Comparison of ENCODE assay signal across 9 mouse cellular contexts in genomic region chr11:120307132-120307413, GRCm38 (mm10). TPM values are rescaled to one million over a fixed set of nuclear protein-coding genes. Genes with fewer than 3 reads are reported as not detected.
DNase-seq lines count a peak whose midpoint lies in the region; ATAC-seq lines count a peak whose summit lies in the region.
"Had no signal": no experiment of that assay in that cellular context is flagged by ENCODE, and none has a peak within 500 bp of the region (broad histone marks: within the 10 kb centered on the region; RNA-seq: fewer than 3 reads in every experiment).

No protein-coding gene starts in this region.

- H3K4me1 ChIP-seq in kidney, embryonic 15.5 days, result peaks cover 77% of the 10 kb centered on the region
- H3K4me1 ChIP-seq in embryonic facial prominence, embryonic 12.5 days, result peaks cover 56% of the 10 kb centered on the region
- H3K4me1 ChIP-seq in limb, embryonic 13.5 days, result peaks cover 74% of the 10 kb centered on the region

- H3K27ac ChIP-seq in kidney, embryonic 15.5 days, result peak overlapping the region; percentile 76
- H3K27ac ChIP-seq in embryonic facial prominence, embryonic 12.5 days, result peak overlapping the region; percentile 1; the same call in 1 of the 2 replicates
- no peak overlapping the region for H3K27ac ChIP-seq in limb, embryonic 13.5 days
- H3K27ac ChIP-seq: hindbrain, embryonic 15.5 days had no signal

- H3K27me3 ChIP-seq in kidney, embryonic 15.5 days, result 0 out of 2 replicates have a peak, but pooled peaks cover 6% of the 10 kb centered on the region
- H3K27me3 ChIP-seq in embryonic facial prominence, embryonic 12.5 days, result no peaks in the 10 kb centered on the region
- peaks cover 9% of the 10 kb centered on the region for H3K27me3 ChIP-seq in limb, embryonic 13.5 days
- H3K27me3 ChIP-seq: hindbrain, embryonic 15.5 days had no signal

- H3K9ac ChIP-seq in kidney, embryonic 15.5 days, result no peak overlapping the region
- H3K9ac ChIP-seq in embryonic facial prominence, embryonic 12.5 days, result no peak overlapping the region
- H3K9ac ChIP-seq in limb, embryonic 13.5 days, result no peak overlapping the region; the same call in 1 of the 2 replicates
- H3K9ac ChIP-seq: hindbrain, embryonic 15.5 days had no signal

- 7% methylated on average over 5 of the region's 5 CpGs for WGBS in kidney, embryonic 15.5 days
- WGBS in embryonic facial prominence, embryonic 12.5 days, result 10% methylated on average over 5 of the region's 5 CpGs
- WGBS in limb, embryonic 13.5 days, result 14% methylated on average over 5 of the region's 5 CpGs

- H3K36me3 ChIP-seq in kidney, embryonic 15.5 days, result no peaks in the 10 kb centered on the region
- H3K36me3 ChIP-seq in embryonic facial prominence, embryonic 12.5 days, result no peaks in the 10 kb centered on the region
- no peaks in the 10 kb centered on the region for H3K36me3 ChIP-seq in limb, embryonic 13.5 days
- H3K36me3 ChIP-seq: hindbrain, embryonic 15.5 days had no signal

- peak overlapping the region; percentile 90; the same call in 1 of the 2 replicates for H3K4me2 ChIP-seq in kidney, embryonic 15.5 days
- no peak overlapping the region for H3K4me2 ChIP-seq in embryonic facial prominence, embryonic 12.5 days (replicated peaks)
- H3K4me2 ChIP-seq in limb, embryonic 13.5 days (replicated peaks), result peak overlapping the region; percentile 14; the same call in 1 of the 2 replicates
- H3K4me2 ChIP-seq: hindbrain, embryonic 15.5 days had no signal

- no peak overlapping the region for H3K4me3 ChIP-seq in kidney, embryonic 15.5 days (replicated peaks)
- no peak overlapping the region for H3K4me3 ChIP-seq in embryonic facial prominence, embryonic 12.5 days
- 0 out of 2 replicates have a peak overlapping the region, but pooled peaks have one; percentile 3 for H3K4me3 ChIP-seq in limb, embryonic 13.5 days
- H3K4me3 ChIP-seq: hindbrain, embryonic 15.5 days had no signal

- H3K9me3 ChIP-seq in kidney, embryonic 15.5 days (replicated peaks), result no peaks in the 10 kb centered on the region
- H3K9me3 ChIP-seq in embryonic facial prominence, embryonic 12.5 days, result no peaks in the 10 kb centered on the region
- no peaks in the 10 kb centered on the region for H3K9me3 ChIP-seq in limb, embryonic 13.5 days
- H3K9me3 ChIP-seq: hindbrain, embryonic 15.5 days had no signal

- ATAC-seq in kidney, embryonic 15.5 days (replicated peaks; ENCODE audit: low FRiP score), result no peak
- ATAC-seq in embryonic facial prominence, embryonic 12.5 days (ENCODE audit: insufficient number of reproducible peaks, insufficient read depth, low FRiP score, low TSS enrichment), result no peak
- no peak for ATAC-seq in limb, embryonic 13.5 days (ENCODE audit: low FRiP score, low read depth)

- peak; percentile 10 for DNase-seq in adrenal gland, adult 8-10 months
- no peak for DNase-seq in adrenal gland, adult 2 months
- DNase-seq in kidney, postnatal 14 days, result no peak
- DNase-seq in layer of hippocampus, adult 9-10 months (ENCODE audit: low spot score), result no peak
- no peak for DNase-seq in adrenal gland, postnatal 25 days

RNA-seq across cellular contexts. Expression of gene Actg1, which starts 41.3 kb away (rescaled TPM):
- 1,000 to 10,000 TPM; 1,100 to 1,474 (median 1,219) TPM for total RNA-seq in adrenal gland, adult 8-10 months (2022)
- 1,000 to 10,000 TPM in 1 of 2 experiments, 100 to 1,000 TPM in 1; 913 to 1,618 TPM for total RNA-seq in adrenal gland, adult 2 months (2021)
- polyA plus RNA-seq in adrenal gland, adult 2 months (2012; rRNA removed), result 531 and 632 TPM in 2 replicates
- 2,367 and 2,520 TPM in 2 replicates for polyA plus RNA-seq in kidney, embryonic 15.5 days (2015; fragmentation: Nextera tagmentation; extraction: Ambion mirVana)
- polyA plus RNA-seq in embryonic facial prominence, embryonic 12.5 days (2016; fragmentation: Nextera tagmentation; extraction: Ambion mirVana), result 3,148 and 3,183 TPM in 2 replicates
- polyA plus RNA-seq in limb, embryonic 13.5 days (2015; fragmentation: Nextera tagmentation; extraction: Ambion mirVana), result 2,628 and 2,724 TPM in 2 replicates
- 1,036 and 1,352 TPM in 2 replicates for total RNA-seq in adrenal gland, postnatal 25 days (2021)

RNA-seq across cellular contexts. Expression of gene Fscn2, which starts 54.3 kb away (rescaled TPM):
- total RNA-seq in adrenal gland, adult 8-10 months (2022), result 1 to 10 TPM in 1 of 4 experiments, under 1 TPM in 2, not detected in 1; 0.16 to 1.2 (median 0.42) TPM
- total RNA-seq in adrenal gland, adult 2 months (2021), result under 1 TPM; 0.17 to 0.58 TPM
- polyA plus RNA-seq in adrenal gland, adult 2 months (2012; rRNA removed), result 0.16 and 0.22 TPM in 2 replicates
- 1.1 and 1.2 TPM in 2 replicates for polyA plus RNA-seq in kidney, embryonic 15.5 days (2015; fragmentation: Nextera tagmentation; extraction: Ambion mirVana)
- polyA plus RNA-seq in embryonic facial prominence, embryonic 12.5 days (2016; fragmentation: Nextera tagmentation; extraction: Ambion mirVana), result 0.61 and 0.78 TPM in 2 replicates
- polyA plus RNA-seq in limb, embryonic 13.5 days (2015; fragmentation: Nextera tagmentation; extraction: Ambion mirVana), result 0.52 and 0.61 TPM in 2 replicates
- 0.79 TPM in 1 of 2 replicates, not detected in the other for total RNA-seq in adrenal gland, postnatal 25 days (2021)
